15 mouse cellular contexts compared by ENCODE assay signal in genomic region chr19:10904512-10904911, GRCm38 (mm10). TPM values are rescaled to one million over a fixed set of nuclear protein-coding genes. Genes with fewer than 3 reads are reported as not detected.
DNase-seq lines count a peak whose midpoint lies in the region; ATAC-seq and TF ChIP-seq lines count a peak whose summit lies in the region.
"Had no signal": no experiment of that assay in that cellular context is flagged by ENCODE, and none has a peak within 500 bp of the region (broad histone marks: within the 10 kb centered on the region; RNA-seq: fewer than 3 reads in every experiment).

No protein-coding gene starts in this region.

- H3K27me3 ChIP-seq in heart, embryonic 14.5 days (ENCODE audit: control insufficient read depth, insufficient read depth, low read length), result no peaks in the 10 kb centered on the region
- H3K27me3 ChIP-seq in embryonic facial prominence, embryonic 13.5 days, result no peaks in the 10 kb centered on the region
- H3K27me3 ChIP-seq in intestine, postnatal 0 days (replicated peaks; ENCODE audit: control insufficient read depth, insufficient read depth, low read length), result no peaks in the 10 kb centered on the region
- H3K27me3 ChIP-seq: megakaryocyte, embryonic 14.5 days had no signal

- H3K9ac ChIP-seq in heart, embryonic 14.5 days (ENCODE audit: low read length), result 0 out of 2 replicates have a peak overlapping the region, but pooled peaks have one; percentile 17
- no peak overlapping the region for H3K9ac ChIP-seq in embryonic facial prominence, embryonic 13.5 days
- no peak overlapping the region for H3K9ac ChIP-seq in intestine, postnatal 0 days (ENCODE audit: low read depth, low read length)

- intact Hi-C loops in heart, postnatal 36 days (cut with DNase I), result no loop called here
- intact Hi-C loops in gastrocnemius, postnatal 36 days (cut with DNase I), result no loop called here

- no peaks in the 10 kb centered on the region for H3K9me3 ChIP-seq in heart, embryonic 14.5 days (ENCODE audit: control insufficient read depth, low read length)
- H3K9me3 ChIP-seq in embryonic facial prominence, embryonic 13.5 days, result no peaks in the 10 kb centered on the region
- H3K9me3 ChIP-seq in intestine, postnatal 0 days (ENCODE audit: control insufficient read depth), result no peaks in the 10 kb centered on the region
- H3K9me3 ChIP-seq: megakaryocyte, embryonic 14.5 days had no signal

- no peak for DNase-seq in heart, postnatal 36 days
- no peak for DNase-seq in layer of hippocampus, adult 2 months (ENCODE audit: low spot score in 2 of 2)
- no peak for DNase-seq in layer of hippocampus, postnatal 36 days
- DNase-seq in gastrocnemius, postnatal 36 days, result no peak
- no peak for DNase-seq in thymus, postnatal 25 days
- DNase-seq: thymus, postnatal 4 days had no signal

- TF ChIP-seq CTCF in layer of hippocampus, adult 2 months (conservative IDR thresholded peaks at IDR 0.05), result no peak
- TF ChIP-seq CTCF in intestine, postnatal 0 days (IDR thresholded peaks at IDR 0.05; ENCODE audit: low read depth), result no peak

- peaks cover 78% of the 10 kb centered on the region for H3K36me3 ChIP-seq in heart, embryonic 14.5 days (ENCODE audit: control insufficient read depth, insufficient read depth, low read length)
- peaks cover 94% of the 10 kb centered on the region for H3K36me3 ChIP-seq in embryonic facial prominence, embryonic 13.5 days
- peaks cover 56% of the 10 kb centered on the region for H3K36me3 ChIP-seq in intestine, postnatal 0 days (ENCODE audit: control insufficient read depth, insufficient read depth)

- peaks cover 23 to 46% of the 10 kb centered on the region in 2 experiments for H3K4me1 ChIP-seq in heart, embryonic 14.5 days (ENCODE audit: control insufficient read depth in 2 of 2, insufficient read depth in 2 of 2, low read length in 2 of 2)
- H3K4me1 ChIP-seq in embryonic facial prominence, embryonic 13.5 days, result peaks cover 9% of the 10 kb centered on the region; the same call in 1 of the 2 replicates
- peaks cover 4% of the 10 kb centered on the region; the same call in 1 of the 2 replicates for H3K4me1 ChIP-seq in intestine, postnatal 0 days (replicated peaks; ENCODE audit: control insufficient read depth, insufficient read depth, low read length)
- H3K4me1 ChIP-seq: megakaryocyte, embryonic 14.5 days had no signal

- WGBS in heart, embryonic 14.5 days, result 82% methylated on average over 5 of the region's 5 CpGs
- 88% methylated on average over 5 of the region's 5 CpGs for WGBS in embryonic facial prominence, embryonic 13.5 days
- WGBS in intestine, postnatal 0 days, result 62% methylated on average over 5 of the region's 5 CpGs

- no peak overlapping the region for H3K4me2 ChIP-seq in heart, embryonic 14.5 days (ENCODE audit: low read length)
- H3K4me2 ChIP-seq in embryonic facial prominence, embryonic 13.5 days, result no peak overlapping the region
- no peak overlapping the region for H3K4me2 ChIP-seq in intestine, postnatal 0 days (replicated peaks; ENCODE audit: low read depth)

- peak overlapping the region; percentile 76 to 90 for H3K27ac ChIP-seq in heart, embryonic 14.5 days (replicated peaks in 1 of 2; ENCODE audit: control insufficient read depth in 1 of 2, insufficient read depth in 1 of 2, low read depth in 2 of 2, low read length in 2 of 2)
- peak overlapping the region; percentile 86 for H3K27ac ChIP-seq in layer of hippocampus, adult 2 months
- peak overlapping the region; percentile 22; the same call in 1 of the 2 replicates for H3K27ac ChIP-seq in embryonic facial prominence, embryonic 13.5 days
- peak overlapping the region; percentile 28; the same call in 1 of the 2 replicates for H3K27ac ChIP-seq in intestine, postnatal 0 days (ENCODE audit: low read depth, low read length)

- no peak overlapping the region for H3K4me3 ChIP-seq in heart, embryonic 14.5 days (ENCODE audit: control insufficient read depth in 1 of 2, insufficient read depth in 1 of 2, low read depth in 1 of 2, low read length in 2 of 2)
- H3K4me3 ChIP-seq in layer of hippocampus, adult 2 months, result no peak overlapping the region
- no peak overlapping the region for H3K4me3 ChIP-seq in embryonic facial prominence, embryonic 13.5 days
- no peak overlapping the region for H3K4me3 ChIP-seq in intestine, postnatal 0 days (ENCODE audit: low read depth, low read length)
- H3K4me3 ChIP-seq: megakaryocyte, embryonic 14.5 days had no signal

- ATAC-seq in heart, embryonic 14.5 days (ENCODE audit: insufficient number of reproducible peaks, insufficient read depth, low FRiP score, low read depth), result no peak
- no peak for ATAC-seq in embryonic facial prominence, embryonic 13.5 days (ENCODE audit: insufficient number of reproducible peaks, insufficient read depth, low FRiP score, low TSS enrichment, low read depth)
- ATAC-seq in intestine, postnatal 0 days, result no peak
- ATAC-seq: activated CD4-positive, CD25-positive, alpha-beta regulatory T cell, adult 4 months had no signal

RNA-seq across cellular contexts. Expression of gene Prpf19, which starts 9.5 kb away (rescaled TPM):
- 32.0 and 35.3 TPM in 2 replicates for polyA plus RNA-seq in heart, embryonic 14.5 days (2014; fragmentation: Nextera tagmentation; extraction: Ambion mirVana)
- total RNA-seq in heart, postnatal 36 days (2021), result 100 to 1,000 TPM; 218 to 273 TPM
- total RNA-seq in layer of hippocampus, adult 2 months (2021), result 100 to 1,000 TPM; 196 to 198 TPM
- total RNA-seq in layer of hippocampus, postnatal 36 days (2021), result 100 to 1,000 TPM; 189 to 197 TPM
- 45.3 and 47.5 TPM in 2 replicates for polyA plus RNA-seq in embryonic facial prominence, embryonic 13.5 days (2015; fragmentation: Nextera tagmentation; extraction: Ambion mirVana)
- 20.3 and 24.6 TPM in 2 replicates for polyA plus RNA-seq in intestine, postnatal 0 days (2015; fragmentation: Nextera tagmentation; extraction: Ambion mirVana)
- total RNA-seq in gastrocnemius, postnatal 36 days (2021), result 100 to 1,000 TPM; 140 to 166 TPM

RNA-seq across cellular contexts. Expression of gene Zp1, which starts 15.9 kb away (rescaled TPM):
- polyA plus RNA-seq in heart, embryonic 14.5 days (2014; fragmentation: Nextera tagmentation; extraction: Ambion mirVana), result not detected in 2 replicates
- total RNA-seq in heart, postnatal 36 days (2021), result not detected
- not detected for total RNA-seq in layer of hippocampus, adult 2 months (2021)
- total RNA-seq in layer of hippocampus, postnatal 36 days (2021), result not detected
- not detected in 2 replicates for polyA plus RNA-seq in embryonic facial prominence, embryonic 13.5 days (2015; fragmentation: Nextera tagmentation; extraction: Ambion mirVana)
- polyA plus RNA-seq in intestine, postnatal 0 days (2015; fragmentation: Nextera tagmentation; extraction: Ambion mirVana), result not detected in 2 replicates
- total RNA-seq in gastrocnemius, postnatal 36 days (2021), result not detected
- total RNA-seq: adrenal gland, postnatal 4 days; gastrocnemius, adult 8-10 months had no signal
- polyA plus RNA-seq: activated CD4-positive, CD25-positive, alpha-beta regulatory T cell, adult 4 months; forebrain, embryonic 14.5 days; limb, embryonic 11.5 days had no signal

RNA-seq across cellular contexts. Expression of gene Tmem109, which starts 22.7 kb away (rescaled TPM):
- 92.4 and 94.5 TPM in 2 replicates for polyA plus RNA-seq in heart, embryonic 14.5 days (2014; fragmentation: Nextera tagmentation; extraction: Ambion mirVana)
- total RNA-seq in heart, postnatal 36 days (2021), result 100 to 1,000 TPM in 1 of 2 experiments, 10 to 100 TPM in 1; 97.4 to 107 TPM
- total RNA-seq in layer of hippocampus, adult 2 months (2021), result 10 to 100 TPM; 46.4 to 54.5 TPM
- 10 to 100 TPM; 46.8 to 48.4 TPM for total RNA-seq in layer of hippocampus, postnatal 36 days (2021)
- 82.6 and 87.1 TPM in 2 replicates for polyA plus RNA-seq in embryonic facial prominence, embryonic 13.5 days (2015; fragmentation: Nextera tagmentation; extraction: Ambion mirVana)
- polyA plus RNA-seq in intestine, postnatal 0 days (2015; fragmentation: Nextera tagmentation; extraction: Ambion mirVana), result 35.8 and 36.2 TPM in 2 replicates
- total RNA-seq in gastrocnemius, postnatal 36 days (2021), result 100 to 1,000 TPM; 218 to 234 TPM

RNA-seq across cellular contexts. Expression of gene Ptgdr2, which starts 32.4 kb away (rescaled TPM):
- 0.07 and 0.22 TPM in 2 replicates for polyA plus RNA-seq in heart, embryonic 14.5 days (2014; fragmentation: Nextera tagmentation; extraction: Ambion mirVana)
- under 1 TPM in 1 of 2 experiments, not detected in 1; 0.14 TPM for total RNA-seq in heart, postnatal 36 days (2021)
- under 1 TPM in 1 of 2 experiments, not detected in 1; 0.25 TPM for total RNA-seq in layer of hippocampus, adult 2 months (2021)
- total RNA-seq in layer of hippocampus, postnatal 36 days (2021), result under 1 TPM; 0.20 to 0.28 TPM
- polyA plus RNA-seq in embryonic facial prominence, embryonic 13.5 days (2015; fragmentation: Nextera tagmentation; extraction: Ambion mirVana), result 0.10 TPM in 1 of 2 replicates, not detected in the other
- not detected in 2 replicates for polyA plus RNA-seq in intestine, postnatal 0 days (2015; fragmentation: Nextera tagmentation; extraction: Ambion mirVana)
- not detected for total RNA-seq in gastrocnemius, postnatal 36 days (2021)
- total RNA-seq: gastrocnemius, adult 8-10 months had no signal
- polyA plus RNA-seq: activated CD4-positive, CD25-positive, alpha-beta regulatory T cell, adult 4 months; limb, embryonic 11.5 days had no signal

RNA-seq across cellular contexts. Expression of gene Tmem132a, which starts 34.8 kb away (rescaled TPM):
- 31.6 and 37.0 TPM in 2 replicates for polyA plus RNA-seq in heart, embryonic 14.5 days (2014; fragmentation: Nextera tagmentation; extraction: Ambion mirVana)
- total RNA-seq in heart, postnatal 36 days (2021), result 10 to 100 TPM; 12.4 to 14.8 TPM
- total RNA-seq in layer of hippocampus, adult 2 months (2021), result 100 to 1,000 TPM; 168 to 171 TPM
- 100 to 1,000 TPM; 170 to 179 TPM for total RNA-seq in layer of hippocampus, postnatal 36 days (2021)
- polyA plus RNA-seq in embryonic facial prominence, embryonic 13.5 days (2015; fragmentation: Nextera tagmentation; extraction: Ambion mirVana), result 99.9 and 107 TPM in 2 replicates
- polyA plus RNA-seq in intestine, postnatal 0 days (2015; fragmentation: Nextera tagmentation; extraction: Ambion mirVana), result 7.1 and 7.5 TPM in 2 replicates
- 1 to 10 TPM; 5.3 to 6.0 TPM for total RNA-seq in gastrocnemius, postnatal 36 days (2021)

Comparison
In these comparisons a context has a peak if more than half of its experiments do, and no peak if none do; other contexts are left out.
1. H3K27ac ChIP-seq: peak in every context shown above with its lines; median percentile 86 in layer of hippocampus, adult 2 months; 83 in heart, embryonic 14.5 days; 28 in intestine, postnatal 0 days; 22 in embryonic facial prominence, embryonic 13.5 days.